Mouse (Mus musculus) C3H10T1/2 (cell line): ENCODE measurements around the gene Spindoc. TPM values are rescaled to one million over a fixed set of nuclear protein-coding genes. Genes with fewer than 3 reads are reported as not detected.

Source experiments
- polyA plus RNA-seq, 2 experiments: library from polyadenylated mRNA; unstranded; fragments of >200 nt; fragmentation: generic; extraction: Trizol; gene quantifications; one replicate each; pipeline ENCODE4 v1.2.1; 2012; ENCODE audit warnings: missing spikeins in 2 of 2

Spindoc gene
- polyA plus RNA-seq = 10 to 100 TPM; 16.9 to 20.6 TPM

DNA sequence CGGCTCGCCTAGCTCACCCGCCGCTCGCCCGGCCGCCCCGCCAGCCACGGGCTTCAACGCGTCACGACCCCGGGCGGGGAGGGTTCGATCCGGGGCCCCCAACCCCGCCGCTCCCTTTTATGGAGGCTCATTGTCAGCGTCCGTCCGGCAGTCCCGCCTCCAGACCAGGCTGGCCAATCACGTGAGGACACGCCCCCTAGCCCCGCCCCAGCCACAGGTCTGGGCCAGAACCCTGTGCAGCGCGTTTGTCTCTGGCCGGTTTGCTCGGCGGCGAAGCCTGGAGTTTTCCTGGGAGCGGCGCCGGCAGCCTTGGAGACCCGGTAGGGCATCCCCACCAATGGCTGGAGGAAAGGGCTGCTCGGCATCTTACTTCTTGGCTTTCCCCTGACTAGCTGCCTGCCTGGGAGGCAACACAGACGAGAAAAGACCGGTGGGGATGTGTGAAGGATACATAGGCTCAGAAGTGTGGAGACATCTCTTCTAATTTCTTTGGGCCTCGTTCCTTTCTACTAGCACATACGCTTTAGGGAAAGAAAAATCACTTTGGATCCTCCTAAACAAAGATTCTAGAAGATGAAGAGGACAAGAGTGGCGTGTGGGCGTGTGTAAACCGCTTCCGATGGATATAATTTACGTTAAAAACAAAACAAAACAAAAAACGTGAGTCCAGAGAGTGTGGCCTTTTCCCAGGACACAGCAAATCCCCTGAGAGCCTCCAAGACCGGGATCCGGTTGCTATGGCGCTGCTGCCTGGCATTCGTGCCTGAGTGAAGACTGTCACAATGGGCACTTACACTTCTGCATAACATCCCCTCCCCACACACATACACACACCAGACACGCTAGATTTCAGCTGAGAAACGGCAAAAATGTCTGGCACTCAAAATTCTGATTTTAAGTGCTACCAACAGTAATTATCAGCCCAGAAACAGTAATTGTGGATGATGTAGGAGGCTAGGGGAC, at the start of gene Spindoc:
Spindoc (minus strand) TSS at position 92 of the 963 bp plus-strand sequence.

GRCm38 (mm10) chr19:7416834-7417735, 34.3 kb upstream of the Spindoc start, which contains the start of gene 2700081O15Rik:
TSS of gene 2700081O15Rik (plus strand) at chr19:7417625.

DNA sequence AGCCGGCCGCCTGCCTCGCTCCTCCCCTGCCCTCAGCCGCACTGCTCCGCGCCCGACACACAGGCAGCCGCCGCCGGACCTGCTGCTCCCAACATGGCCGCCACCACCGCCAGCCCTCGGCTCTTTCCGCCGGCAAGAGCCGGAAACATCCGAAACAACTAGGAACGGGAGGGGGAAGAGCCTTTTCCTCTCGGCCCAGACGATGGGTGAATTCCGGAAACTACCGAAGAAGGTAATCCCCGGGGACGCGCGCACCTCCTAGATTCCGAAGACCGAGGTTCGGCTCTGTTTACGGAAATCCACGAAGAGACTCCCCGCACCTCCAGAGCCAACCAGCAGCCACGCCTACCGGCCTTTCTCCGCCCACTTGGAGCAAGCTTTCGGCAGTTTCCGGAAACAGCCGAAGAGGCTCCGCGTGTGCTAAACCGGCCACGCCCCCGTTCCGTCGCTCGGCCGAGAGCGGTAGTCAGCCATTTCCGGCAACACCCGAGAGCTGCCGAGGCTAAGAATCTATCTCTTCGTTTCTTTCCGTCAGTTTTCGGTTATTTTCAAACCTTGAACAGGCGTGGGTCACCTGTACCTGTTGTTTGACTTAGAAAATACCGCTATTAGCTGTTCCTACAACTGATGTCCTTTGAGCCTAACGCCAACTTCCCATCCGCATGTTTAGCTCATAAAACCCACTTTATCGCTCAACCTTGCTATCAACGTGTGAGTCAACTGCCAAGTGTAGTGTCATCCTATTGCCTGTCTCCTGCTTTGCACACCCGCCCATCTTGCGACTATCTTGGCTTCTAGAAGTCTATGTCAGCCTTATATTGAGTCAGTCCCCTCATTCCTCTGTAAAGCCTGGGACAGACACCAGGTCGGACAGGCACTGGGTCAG, 41.0 kb downstream of the Spindoc start, which contains the start of gene Mark2:
Mark2 (minus strand) TSS at position 349 of the 886 bp plus-strand sequence.

Other genes starting within 250 kb of the Spindoc start
- 100 to 1,000 TPM; 165 TPM for gene Otub1, start 176.7 kb downstream of the Spindoc start, polyA plus RNA-seq
- 1,000 to 10,000 TPM; 1,138 to 1,402 TPM for gene Cox8a, start 165.4 kb downstream of the Spindoc start, polyA plus RNA-seq
- gene Naa40, start 141.8 kb downstream of the Spindoc start, polyA plus RNA-seq = 10 to 100 TPM in 1 of 2 experiments, 1 to 10 TPM in 1; 3.9 to 12.4 TPM
- 10 to 100 TPM; 10.0 to 19.3 TPM for gene Rcor2, start 115.7 kb downstream of the Spindoc start, polyA plus RNA-seq
- 10 to 100 TPM; 15.9 to 38.9 TPM for gene Mark2, start 41.1 kb downstream of the Spindoc start, polyA plus RNA-seq
- 10 to 100 TPM in 1 of 2 experiments, 1 to 10 TPM in 1; 4.4 to 38.3 TPM for gene 2700081O15Rik, start 34.6 kb upstream of the Spindoc start, polyA plus RNA-seq
- gene Rtn3, start 100.3 kb upstream of the Spindoc start, polyA plus RNA-seq = 10 to 100 TPM; 31.3 to 87.5 TPM
- 10 to 100 TPM in 1 of 2 experiments, 1 to 10 TPM in 1; 2.1 to 18.7 TPM for gene Atl3, start 111.0 kb upstream of the Spindoc start, polyA plus RNA-seq
- gene Pla2g16, start 174.5 kb upstream of the Spindoc start, polyA plus RNA-seq = 10 to 100 TPM; 13.2 to 19.5 TPM
- not detected for gene Lgals12, start 224.2 kb upstream of the Spindoc start, polyA plus RNA-seq
- gene Hrasls5, start 229.5 kb upstream of the Spindoc start, polyA plus RNA-seq = under 1 TPM in 1 of 2 experiments, not detected in 1; 0.06 TPM